Mouse (Mus musculus) midbrain, embryonic 11.5 days (tissue): Measurements from ENCODE around the gene Mei1. TPM values are rescaled to one million over a fixed set of nuclear protein-coding genes. Genes with fewer than 3 reads are reported as not detected.

Source experiments
- ATAC-seq: fragments of 200-750 bp; cut with Nextera tagmentation; 2 replicates; pipeline ENCODE4 v1.8.0; 2017; ENCODE audit warnings: moderate TSS enrichment, moderate library complexity; ENCODE audit not compliant: low FRiP score
- DNase-seq: peaks from one replicate; pipeline ENCODE4 v3.0.0; 2015; ENCODE audit warnings: low spot score; ENCODE audit errors: missing footprints
- H3K27ac ChIP-seq: fragments of 300-500 bp; sonication (generic); 2 replicates; pipeline ENCODE4 v1.5.1; 2014; ENCODE audit warnings: low read depth, low read length
- H3K27me3 ChIP-seq: fragments of 300-500 bp; sonication (generic); 2 replicates; pipeline ENCODE4 v1.6.1; 2014; ENCODE audit warnings: mild to moderate bottlenecking, low read length, moderate library complexity, mixed read lengths; ENCODE audit not compliant: control insufficient read depth, insufficient read depth
- H3K36me3 ChIP-seq: fragments of 300-500 bp; sonication (generic); 2 replicates; pipeline ENCODE4 v1.6.1; 2014; ENCODE audit warnings: mild to moderate bottlenecking, low read length, moderate library complexity, mixed read lengths; ENCODE audit not compliant: control insufficient read depth, insufficient read depth
- H3K4me1 ChIP-seq: fragments of 300-500 bp; sonication (generic); 2 replicates; pipeline ENCODE4 v1.6.1; 2014; ENCODE audit warnings: low read length; ENCODE audit not compliant: control insufficient read depth, insufficient read depth
- H3K4me2 ChIP-seq: fragments of 300-500 bp; sonication (generic); 2 replicates; pipeline ENCODE4 v1.6.1; 2014; ENCODE audit warnings: mild to moderate bottlenecking, moderate library complexity
- H3K4me3 ChIP-seq: fragments of 300-500 bp; sonication (generic); 2 replicates; pipeline ENCODE4 v1.5.1; 2014; ENCODE audit warnings: low read depth, low read length
- H3K9ac ChIP-seq: fragments of 300-500 bp; sonication (generic); 2 replicates; pipeline ENCODE4 v1.6.1; 2014; ENCODE audit warnings: low read length
- H3K9me3 ChIP-seq: fragments of 300-500 bp; sonication (generic); 2 replicates; pipeline ENCODE4 v1.6.1; 2016; ENCODE audit warnings: low read length; ENCODE audit not compliant: control insufficient read depth
- WGBS: fragments of 180-500 bp; shearing (Covaris S2); extraction: QIAGEN DNeasy Blood & Tissue Kit; methylation state at CpG from one replicate; pipeline ENCODE4 v1.1.7; 2014; 5-methylcytosine and 5-hydroxymethylcytosine counted together
- polyA plus RNA-seq: library from polyadenylated mRNA; unstranded; fragments of >200 nt; fragmentation: Nextera tagmentation; extraction: Ambion mirVana; gene quantifications from 2 replicates; pipeline ENCODE4 v1.2.1, GENCODE M21; 2014

Gene Mei1
- polyA plus RNA-seq, 1 experiment from 2014 or later: not detected

DNA sequence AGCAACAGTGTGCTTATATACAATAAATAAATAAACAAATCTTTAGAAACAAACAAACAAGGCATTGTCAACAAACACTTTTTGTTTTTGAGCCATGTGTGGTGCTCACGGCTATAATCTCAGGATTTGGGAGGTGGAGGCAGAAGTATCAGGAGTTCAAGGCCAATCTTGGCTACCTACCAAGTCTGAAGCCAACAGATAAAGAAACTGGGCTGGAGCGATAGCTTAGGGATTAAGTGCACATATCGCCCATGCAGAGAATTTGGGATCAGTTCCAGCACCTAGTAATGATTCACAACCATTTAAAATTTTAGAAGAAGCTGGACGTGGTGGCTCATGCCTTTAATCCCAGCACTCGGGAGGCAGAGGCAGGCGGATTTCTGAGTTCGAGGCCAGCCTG is 3.7 kb downstream of the Mei1 start:
- no peak overlapping the region for H3K27ac ChIP-seq
- H3K9ac ChIP-seq: no peak overlapping the region
- DNase-seq: peak; percentile 12
- WGBS: 85% methylated on average over 7 of the region's 7 CpGs
- no peaks in the 10 kb centered on the region for H3K36me3 ChIP-seq
- ATAC-seq: no peak
- no peak overlapping the region for H3K4me3 ChIP-seq
- peaks cover 20% of the 10 kb centered on the region for H3K27me3 ChIP-seq
- no peak overlapping the region for H3K4me2 ChIP-seq
- no peaks in the 10 kb centered on the region; the same call in 1 of the 2 replicates for H3K9me3 ChIP-seq
- no peaks in the 10 kb centered on the region for H3K4me1 ChIP-seq

DNA sequence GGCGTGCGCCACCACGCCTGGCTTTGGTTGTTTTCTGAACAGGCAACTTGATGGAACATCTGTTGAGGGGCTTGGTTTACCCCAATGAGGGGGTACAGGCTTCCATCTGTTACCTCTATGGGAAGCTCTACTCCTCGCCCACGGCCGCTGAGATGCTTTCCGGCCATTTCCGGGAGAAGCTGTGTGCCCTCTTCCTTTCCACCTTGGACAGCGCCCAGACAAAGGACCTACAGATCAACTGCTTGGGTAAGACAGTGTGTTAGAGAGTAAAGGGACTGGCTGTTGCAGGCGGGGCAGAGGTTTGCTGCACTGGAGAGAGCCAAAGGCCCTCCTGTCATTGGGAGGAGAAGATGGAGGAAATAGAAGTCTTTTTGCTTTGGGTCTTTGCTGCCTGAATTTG is 10.1 kb downstream of the Mei1 start:
- H3K9me3 ChIP-seq: no peaks in the 10 kb centered on the region
- H3K36me3 ChIP-seq: no peaks in the 10 kb centered on the region
- no peak overlapping the region for H3K4me3 ChIP-seq
- DNase-seq: peak; percentile 35
- 61% methylated on average over 10 of the region's 10 CpGs for WGBS
- ATAC-seq: no peak
- no peak overlapping the region for H3K4me2 ChIP-seq
- no peaks in the 10 kb centered on the region for H3K4me1 ChIP-seq
- no peak overlapping the region for H3K27ac ChIP-seq
- H3K27me3 ChIP-seq: no peaks in the 10 kb centered on the region
- no peak overlapping the region for H3K9ac ChIP-seq

DNA sequence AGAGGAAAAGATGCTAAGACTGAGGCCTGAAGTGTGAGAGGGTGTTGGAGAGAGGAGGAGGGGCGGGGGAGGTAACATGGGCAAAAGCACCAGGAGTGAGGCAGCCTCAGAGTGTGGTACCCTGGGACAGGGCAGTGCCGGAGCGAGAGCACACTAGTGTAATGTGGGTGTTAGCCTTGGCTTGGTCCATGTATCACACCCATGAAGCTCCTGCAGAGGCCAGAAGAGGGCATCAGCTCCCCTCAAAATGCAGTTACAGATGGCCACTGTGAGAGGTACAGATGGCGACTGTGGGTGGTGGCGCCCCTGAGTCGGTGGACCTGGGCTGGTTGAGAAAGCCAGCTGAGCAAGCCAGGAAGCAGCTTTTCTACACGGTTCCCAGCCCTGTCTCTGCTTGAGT is 11.4 kb downstream of the Mei1 start:
- no peak overlapping the region for H3K9ac ChIP-seq
- WGBS: 29% methylated on average over 7 of the region's 7 CpGs
- DNase-seq (peak; percentile 79), ATAC-seq (peak; percentile 62)
- H3K27me3 ChIP-seq: no peaks in the 10 kb centered on the region
- H3K4me3 ChIP-seq: no peak overlapping the region
- no peaks in the 10 kb centered on the region for H3K4me1 ChIP-seq
- no peak overlapping the region for H3K27ac ChIP-seq
- H3K9me3 ChIP-seq: no peaks in the 10 kb centered on the region
- H3K36me3 ChIP-seq: no peaks in the 10 kb centered on the region
- H3K4me2 ChIP-seq: no peak overlapping the region

DNA sequence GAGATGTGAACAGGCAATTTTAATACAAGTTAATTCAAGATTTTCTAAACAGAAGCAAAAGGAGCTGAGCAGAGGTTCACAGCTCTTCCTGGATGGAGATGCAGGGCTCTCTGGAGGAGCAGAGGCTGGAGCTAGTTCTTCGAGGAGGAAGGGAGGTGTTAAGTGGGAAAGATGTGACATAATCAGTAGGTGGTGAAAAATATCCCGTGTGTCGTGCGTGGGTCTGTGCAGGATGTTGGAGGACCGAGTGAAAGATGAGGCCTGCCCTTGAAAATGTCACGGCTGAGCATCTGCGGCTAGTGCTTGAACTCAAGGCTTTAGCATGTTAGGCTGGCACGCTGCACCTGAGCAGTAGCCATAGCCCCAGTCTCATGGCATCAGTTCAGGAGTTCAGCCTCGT is 15.8 kb downstream of the Mei1 start:
- Histone ChIP-seq H3K27me3 (no peaks in the 10 kb centered on the region), H3K4me3 (no peak overlapping the region), H3K9ac (no peak overlapping the region), H3K4me1 (no peaks in the 10 kb centered on the region), H3K36me3 (no peaks in the 10 kb centered on the region), H3K9me3 (no peaks in the 10 kb centered on the region), H3K4me2 (no peak overlapping the region), H3K27ac (no peak overlapping the region)
- ATAC-seq (no peak), DNase-seq (peak; percentile 14)
- 90% methylated on average over 9 of the region's 9 CpGs for WGBS

DNA sequence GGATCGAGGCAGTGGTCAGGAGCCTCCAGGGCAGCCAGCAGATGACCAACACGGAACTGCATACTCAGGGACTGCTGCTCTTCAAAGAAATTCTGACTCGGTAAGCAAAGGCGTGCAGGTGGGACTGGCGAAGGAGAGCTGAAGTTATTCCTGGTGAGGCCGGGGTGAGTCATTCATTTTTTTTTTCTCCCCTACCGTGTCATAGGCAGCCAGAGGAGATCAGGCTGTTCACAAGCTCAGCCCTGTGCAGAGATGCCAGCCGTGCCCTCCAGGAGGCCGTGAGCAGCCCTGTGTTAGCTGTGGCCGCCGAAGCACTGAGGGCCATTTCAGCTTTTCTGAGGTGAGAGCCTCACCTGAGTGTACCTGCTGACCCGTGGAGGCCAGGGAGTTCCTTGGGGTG is 16.3 kb downstream of the Mei1 start:
- ATAC-seq (no peak), DNase-seq (peak; percentile 77)
- Histone ChIP-seq H3K4me1 (no peaks in the 10 kb centered on the region), H3K9ac (no peak overlapping the region), H3K27ac (no peak overlapping the region), H3K9me3 (no peaks in the 10 kb centered on the region), H3K4me3 (no peak overlapping the region), H3K4me2 (no peak overlapping the region), H3K36me3 (no peaks in the 10 kb centered on the region), H3K27me3 (no peaks in the 10 kb centered on the region)
- WGBS: 83% methylated on average over 12 of the region's 12 CpGs

DNA sequence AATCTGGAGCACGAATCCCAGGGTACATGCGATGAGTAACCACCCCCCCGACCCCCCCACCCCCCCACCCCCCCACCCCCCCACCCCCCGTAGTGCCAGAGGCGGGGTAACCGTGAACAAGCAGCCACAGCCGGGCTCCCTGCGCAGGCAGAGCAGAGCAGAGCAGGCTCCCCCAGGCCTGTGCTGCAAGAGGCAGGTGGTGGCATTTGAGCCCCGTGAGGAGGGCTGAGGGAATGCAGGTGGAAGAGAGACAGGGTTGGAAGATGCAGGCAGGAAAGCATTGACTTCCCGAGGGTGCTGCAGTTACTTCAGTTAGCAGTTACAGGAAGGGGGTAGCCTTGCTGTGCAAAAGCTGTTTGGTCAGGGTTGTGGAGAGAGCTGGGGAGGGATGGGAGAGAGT is 17.5 kb downstream of the Mei1 start:
- WGBS: 12% methylated on average over 10 of the region's 10 CpGs
- no peaks in the 10 kb centered on the region for H3K9me3 ChIP-seq
- H3K4me2 ChIP-seq: no peak overlapping the region
- H3K4me1 ChIP-seq: no peaks in the 10 kb centered on the region
- no peak overlapping the region for H3K9ac ChIP-seq
- H3K36me3 ChIP-seq: no peaks in the 10 kb centered on the region
- no peak for DNase-seq
- ATAC-seq: no peak
- H3K4me3 ChIP-seq: no peak overlapping the region
- H3K27ac ChIP-seq: no peak overlapping the region
- H3K27me3 ChIP-seq: no peaks in the 10 kb centered on the region

DNA sequence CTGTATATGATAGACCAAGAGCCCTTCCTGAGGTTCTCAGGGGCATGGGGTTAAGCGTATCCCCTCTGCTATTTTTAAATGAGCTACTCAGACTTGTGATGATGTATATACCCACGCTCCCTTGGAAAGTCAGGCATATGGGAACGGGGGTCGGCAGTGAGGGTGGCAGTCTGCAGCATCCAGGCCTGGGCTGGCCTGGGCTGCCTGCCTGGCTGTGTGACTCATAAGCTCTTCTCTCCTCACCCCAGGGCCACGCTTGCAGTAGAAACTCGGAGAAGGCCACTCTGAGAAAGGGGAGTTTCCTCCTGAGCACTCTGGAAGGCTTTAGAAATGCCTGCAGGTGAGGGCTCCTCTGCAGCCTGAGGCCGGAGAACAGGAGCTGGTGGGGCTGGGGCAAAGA is 21.3 kb downstream of the Mei1 start:
- Histone ChIP-seq H3K9ac (no peak overlapping the region), H3K9me3 (no peaks in the 10 kb centered on the region), H3K4me3 (no peak overlapping the region), H3K4me2 (no peak overlapping the region), H3K4me1 (no peaks in the 10 kb centered on the region), H3K36me3 (no peaks in the 10 kb centered on the region), H3K27ac (no peak overlapping the region), H3K27me3 (no peaks in the 10 kb centered on the region)
- 80% methylated on average over 7 of the region's 7 CpGs for WGBS
- DNase-seq: no peak
- ATAC-seq: no peak

DNA sequence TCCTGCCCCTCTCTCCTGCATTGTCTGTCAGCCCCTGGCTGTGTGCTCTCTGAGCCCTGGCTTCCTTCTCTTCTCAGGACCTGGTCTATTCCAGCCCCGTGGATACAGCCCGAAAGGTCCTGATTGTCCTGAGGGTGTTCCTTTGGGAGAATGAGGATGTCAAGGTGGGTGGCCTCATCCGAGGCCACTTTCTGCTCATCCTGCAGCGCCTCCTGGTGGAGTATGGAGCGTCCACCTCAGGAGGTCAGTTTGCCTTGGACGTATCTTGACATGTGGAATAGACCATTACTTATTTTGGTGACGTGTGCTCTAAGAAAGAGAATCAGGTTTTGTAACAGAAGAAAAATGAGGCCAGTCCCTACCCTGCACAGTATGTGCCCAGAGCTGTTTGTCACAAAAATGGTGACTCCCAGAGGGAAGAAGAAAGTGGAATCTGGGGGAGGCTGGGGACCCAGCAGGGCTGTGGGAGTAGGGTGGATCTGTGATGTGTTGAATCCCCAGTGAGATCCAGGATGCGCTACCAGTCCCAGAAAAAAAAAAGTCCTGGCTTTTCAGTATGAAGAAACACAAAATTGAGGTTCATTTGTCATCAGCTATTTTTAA is 37.3 kb downstream of the Mei1 start:
- no peaks in the 10 kb centered on the region for H3K4me1 ChIP-seq
- H3K4me2 ChIP-seq: no peak overlapping the region
- no peak overlapping the region for H3K9ac ChIP-seq
- H3K9me3 ChIP-seq: no peaks in the 10 kb centered on the region
- ATAC-seq: no peak
- no peak overlapping the region for H3K27ac ChIP-seq
- H3K27me3 ChIP-seq: no peaks in the 10 kb centered on the region
- no peaks in the 10 kb centered on the region for H3K36me3 ChIP-seq
- DNase-seq: peak; percentile 91
- no peak overlapping the region for H3K4me3 ChIP-seq
- WGBS: 20% methylated on average over 8 of the region's 8 CpGs

DNA sequence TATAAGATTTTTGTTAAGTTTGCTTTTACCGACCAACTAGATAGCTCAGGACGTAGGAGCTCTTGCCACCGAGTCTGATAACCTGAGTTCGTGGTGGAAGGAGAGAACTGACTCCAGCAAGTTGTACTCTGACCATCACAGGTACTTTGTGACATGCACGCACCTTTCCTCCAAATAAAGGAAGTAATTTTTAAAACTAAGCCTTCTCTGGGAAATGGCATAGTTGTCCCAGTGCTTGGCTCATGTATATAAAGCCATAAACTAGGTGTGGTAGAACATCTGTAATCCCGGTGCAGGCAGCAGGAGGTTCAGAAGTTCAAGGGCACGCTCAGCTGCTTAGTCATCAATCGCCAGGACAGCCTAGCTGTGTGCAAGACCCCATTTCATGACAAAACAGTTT is 50.7 kb downstream of the Mei1 start:
- Histone ChIP-seq H3K27me3 (no peaks in the 10 kb centered on the region), H3K9me3 (no peaks in the 10 kb centered on the region), H3K36me3 (no peaks in the 10 kb centered on the region), H3K27ac (no peak overlapping the region), H3K4me2 (no peak overlapping the region), H3K4me3 (no peak overlapping the region), H3K9ac (no peak overlapping the region), H3K4me1 (no peaks in the 10 kb centered on the region)
- WGBS: 91% methylated on average over 8 of the region's 8 CpGs
- no peak for ATAC-seq
- DNase-seq: no peak
